Mouse (Mus musculus): ENCODE data around the gene Bud23. TPM values are rescaled to one million over a fixed set of nuclear protein-coding genes. Genes with fewer than 3 reads are reported as not detected.
"Not testable (repeated sequence)": the region's sequence is repeated elsewhere in the genome, so short reads cannot be mapped to it uniquely, and the experiment has no call there.

Gene Bud23
- polyA plus RNA-seq, 1 experiment, result 63.8 TPM

GRCm38 (mm10) chr5:135053356-135053755 is 11.4 kb downstream of the Bud23 start:
- Histone ChIP-seq H3K79me2 (ENCODE audit: control insufficient read depth, insufficient read depth) (no peaks in the 10 kb centered on the region), H3K27me3 (ENCODE audit: control insufficient read depth, insufficient read depth, insufficient read length) (no peaks in the 10 kb centered on the region), H3K79me3 (ENCODE audit: low read depth) (no peaks in the 10 kb centered on the region), H3K4me3 (ENCODE audit: insufficient read depth, poor library complexity, severe bottlenecking) (no peak overlapping the region), H3K36me3 (ENCODE audit: control insufficient read depth, insufficient read depth) (peaks cover 15% of the 10 kb centered on the region), H3ac (ENCODE audit: control insufficient read depth, insufficient read length, low read depth) (no peak overlapping the region)
- TF ChIP-seq FOSL1 (IDR thresholded peaks at IDR 0.05; ENCODE audit: insufficient read depth, low read length, poor library complexity, severe bottlenecking), result no peak
- no peak for TF ChIP-seq CTCF (IDR thresholded peaks at IDR 0.05; ENCODE audit: control insufficient read depth, insufficient read depth, insufficient read length)
- TF ChIP-seq CEBPB (IDR thresholded peaks at IDR 0.05; ENCODE audit: low read depth), result no peak
- no peak for TF ChIP-seq MYOD1 (IDR thresholded peaks at IDR 0.05; ENCODE audit: control insufficient read depth, insufficient read length, low read depth)

GRCm38 (mm10) chr5:135049268-135049667 is 15.5 kb downstream of the Bud23 start:
- H3K36me3 ChIP-seq (ENCODE audit: control insufficient read depth, insufficient read depth); H3ac ChIP-seq (ENCODE audit: control insufficient read depth, insufficient read length, low read depth); H3K79me3 ChIP-seq (ENCODE audit: low read depth); H3K27me3 ChIP-seq (ENCODE audit: control insufficient read depth, insufficient read depth, insufficient read length); H3K4me3 ChIP-seq (ENCODE audit: insufficient read depth, poor library complexity, severe bottlenecking); H3K79me2 ChIP-seq (ENCODE audit: control insufficient read depth, insufficient read depth): not testable (repeated sequence)

GRCm38 (mm10) chr5:135048539-135048938 is 16.2 kb downstream of the Bud23 start:
- TF ChIP-seq MAX (IDR thresholded peaks at IDR 0.05), result no peak
- no peak for TF ChIP-seq FOSL1 (IDR thresholded peaks at IDR 0.05; ENCODE audit: insufficient read depth, low read length, poor library complexity, severe bottlenecking)
- no peak for TF ChIP-seq MYOD1 (IDR thresholded peaks at IDR 0.05; ENCODE audit: control insufficient read depth, insufficient read length, low read depth)
- TF ChIP-seq CTCF (IDR thresholded peaks at IDR 0.05; ENCODE audit: control insufficient read depth, insufficient read depth, insufficient read length), result no peak
- TF ChIP-seq USF1 (IDR thresholded peaks at IDR 0.05; ENCODE audit: low read depth), result no peak
- no peak for TF ChIP-seq MYOG (IDR thresholded peaks at IDR 0.05; ENCODE audit: control insufficient read depth, extremely low read depth, insufficient read length)
- no peak for TF ChIP-seq CEBPB (IDR thresholded peaks at IDR 0.05; ENCODE audit: low read depth)
- Histone ChIP-seq H3ac (ENCODE audit: control insufficient read depth, insufficient read length, low read depth) (no peak overlapping the region), H3K79me3 (ENCODE audit: low read depth) (no peaks in the 10 kb centered on the region), H3K4me3 (ENCODE audit: insufficient read depth, poor library complexity, severe bottlenecking) (no peak overlapping the region), H3K79me2 (ENCODE audit: control insufficient read depth, insufficient read depth) (no peaks in the 10 kb centered on the region), H3K27me3 (ENCODE audit: control insufficient read depth, insufficient read depth, insufficient read length) (no peaks in the 10 kb centered on the region), H3K36me3 (ENCODE audit: control insufficient read depth, insufficient read depth) (peaks cover 3% of the 10 kb centered on the region)

GRCm38 (mm10) chr5:135044575-135044974 is 20.2 kb downstream of the Bud23 start:
- no peak overlapping the region for H3K4me3 ChIP-seq (ENCODE audit: insufficient read depth, poor library complexity, severe bottlenecking)
- H3K27me3 ChIP-seq (ENCODE audit: control insufficient read depth, insufficient read depth, insufficient read length), result no peaks in the 10 kb centered on the region
- TF ChIP-seq MAX (IDR thresholded peaks at IDR 0.05) (no peak), CEBPB (IDR thresholded peaks at IDR 0.05; ENCODE audit: low read depth) (no peak), CTCF (IDR thresholded peaks at IDR 0.05; ENCODE audit: control insufficient read depth, insufficient read depth, insufficient read length) (no peak), MYOD1 (IDR thresholded peaks at IDR 0.05; ENCODE audit: control insufficient read depth, insufficient read length, low read depth) (no peak), USF1 (IDR thresholded peaks at IDR 0.05; ENCODE audit: low read depth) (no peak), FOSL1 (IDR thresholded peaks at IDR 0.05; ENCODE audit: insufficient read depth, low read length, poor library complexity, severe bottlenecking) (no peak), MYOG (IDR thresholded peaks at IDR 0.05; ENCODE audit: control insufficient read depth, extremely low read depth, insufficient read length) (no peak)
- H3K79me2 ChIP-seq (ENCODE audit: control insufficient read depth, insufficient read depth), result no peaks in the 10 kb centered on the region
- H3ac ChIP-seq (ENCODE audit: control insufficient read depth, insufficient read length, low read depth), result no peak overlapping the region
- no peaks in the 10 kb centered on the region for H3K79me3 ChIP-seq (ENCODE audit: low read depth)
- H3K36me3 ChIP-seq (ENCODE audit: control insufficient read depth, insufficient read depth), result no peaks in the 10 kb centered on the region

GRCm38 (mm10) chr5:135042105-135042788 is 22.5 kb downstream of the Bud23 start:
- no peak for TF ChIP-seq MYOD1 (IDR thresholded peaks at IDR 0.05; ENCODE audit: control insufficient read depth, insufficient read length, low read depth)
- no peak for TF ChIP-seq USF1 (IDR thresholded peaks at IDR 0.05; ENCODE audit: low read depth)
- TF ChIP-seq FOSL1 (IDR thresholded peaks at IDR 0.05; ENCODE audit: insufficient read depth, low read length, poor library complexity, severe bottlenecking), result no peak
- TF ChIP-seq CEBPB (IDR thresholded peaks at IDR 0.05; ENCODE audit: low read depth), result no peak
- no peak for TF ChIP-seq CTCF (IDR thresholded peaks at IDR 0.05; ENCODE audit: control insufficient read depth, insufficient read depth, insufficient read length)
- TF ChIP-seq MAX (IDR thresholded peaks at IDR 0.05), result no peak
- TF ChIP-seq MYOG (IDR thresholded peaks at IDR 0.05; ENCODE audit: control insufficient read depth, extremely low read depth, insufficient read length), result no peak
- Histone ChIP-seq H3K4me3 (ENCODE audit: insufficient read depth, poor library complexity, severe bottlenecking) (no peak overlapping the region), H3K79me3 (ENCODE audit: low read depth) (no peaks in the 10 kb centered on the region), H3K36me3 (ENCODE audit: control insufficient read depth, insufficient read depth) (no peaks in the 10 kb centered on the region), H3K79me2 (ENCODE audit: control insufficient read depth, insufficient read depth) (no peaks in the 10 kb centered on the region), H3ac (ENCODE audit: control insufficient read depth, insufficient read length, low read depth) (no peak overlapping the region), H3K27me3 (ENCODE audit: control insufficient read depth, insufficient read depth, insufficient read length) (no peaks in the 10 kb centered on the region)

- H3K27me3 ChIP-seq (ENCODE audit: control insufficient read depth, insufficient read depth, insufficient read length), result no peaks in the 10 kb centered on the region
- H3K79me2 ChIP-seq (ENCODE audit: control insufficient read depth, insufficient read depth), result no peaks in the 10 kb centered on the region
- no peak overlapping the region for H3ac ChIP-seq (ENCODE audit: control insufficient read depth, insufficient read length, low read depth)
- no peak overlapping the region for H3K4me3 ChIP-seq (ENCODE audit: insufficient read depth, poor library complexity, severe bottlenecking)
- no peaks in the 10 kb centered on the region for H3K36me3 ChIP-seq (ENCODE audit: control insufficient read depth, insufficient read depth)
- H3K79me3 ChIP-seq (ENCODE audit: low read depth), result no peaks in the 10 kb centered on the region
- TF ChIP-seq CEBPB (IDR thresholded peaks at IDR 0.05; ENCODE audit: low read depth), result no peak
- TF ChIP-seq MAX (IDR thresholded peaks at IDR 0.05), result no peak
- TF ChIP-seq CTCF (IDR thresholded peaks at IDR 0.05; ENCODE audit: control insufficient read depth, insufficient read depth, insufficient read length), result no peak
- no peak for TF ChIP-seq USF1 (IDR thresholded peaks at IDR 0.05; ENCODE audit: low read depth)
- TF ChIP-seq MYOD1 (IDR thresholded peaks at IDR 0.05; ENCODE audit: control insufficient read depth, insufficient read length, low read depth), result no peak
- TF ChIP-seq MYOG (IDR thresholded peaks at IDR 0.05; ENCODE audit: control insufficient read depth, extremely low read depth, insufficient read length), result no peak
- TF ChIP-seq FOSL1 (IDR thresholded peaks at IDR 0.05; ENCODE audit: insufficient read depth, low read length, poor library complexity, severe bottlenecking), result no peak
Observed at GRCm38 (mm10) chr5:135040777-135041176, 24.0 kb downstream of the Bud23 start.

Data from C2C12 (cell line).